Mouse (Mus musculus): Measurements from ENCODE around the gene Zic1. TPM values are rescaled to one million over a fixed set of nuclear protein-coding genes. Genes with fewer than 3 reads are reported as not detected.
A peak's percentile ranks its signal among the peaks of the same experiment; 100 is the strongest.

The Zic1 gene
- polyA plus RNA-seq, 1 experiment from 2014 or later, result not detected

DNA sequence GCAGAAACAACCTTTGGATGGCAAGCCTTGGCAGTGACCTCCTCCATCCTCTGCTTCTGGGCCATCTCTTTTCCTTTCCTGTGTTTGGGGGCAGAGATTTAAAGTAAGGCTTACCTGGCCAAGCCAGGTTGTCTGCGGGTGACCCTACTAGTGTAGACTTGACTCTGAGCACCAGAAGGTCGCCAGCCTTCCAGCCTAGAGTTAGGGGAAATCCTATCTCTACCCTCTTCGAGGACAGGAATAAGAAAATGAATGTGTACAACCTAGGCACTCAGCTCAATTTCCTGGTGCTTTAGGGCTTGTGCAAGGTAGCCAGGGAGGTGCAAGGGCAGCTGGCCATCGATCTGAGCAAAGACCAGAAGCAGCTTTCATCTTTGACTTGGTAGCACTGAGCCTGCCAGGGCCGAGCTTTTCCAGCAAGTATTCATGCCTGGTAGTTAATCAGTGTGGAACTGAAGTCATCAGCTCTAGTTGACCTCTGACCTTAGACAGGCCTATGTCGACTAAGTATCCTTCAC lies 4.6 kb upstream of the Zic1 start:
- H3K36me3 ChIP-seq (ENCODE audit: control insufficient read depth, insufficient read depth, low read length), result no peaks in the 10 kb centered on the region
- H3K4me1 ChIP-seq (ENCODE audit: control insufficient read depth in 2 of 2, insufficient read depth in 2 of 2, low read length in 2 of 2), result no peaks in the 10 kb centered on the region
- H3K9me3 ChIP-seq (ENCODE audit: control insufficient read depth, low read length), result no peaks in the 10 kb centered on the region
- peaks cover 93% of the 10 kb centered on the region for H3K27me3 ChIP-seq (ENCODE audit: control insufficient read depth, insufficient read depth, low read length)
- no peak overlapping the region for H3K27ac ChIP-seq (replicated peaks in 1 of 2; ENCODE audit: control insufficient read depth in 1 of 2, insufficient read depth in 1 of 2, low read depth in 2 of 2, low read length in 2 of 2)
- no peak overlapping the region for H3K4me2 ChIP-seq (ENCODE audit: low read length)
- H3K4me3 ChIP-seq (ENCODE audit: control insufficient read depth in 1 of 2, insufficient read depth in 1 of 2, low read depth in 1 of 2, low read length in 2 of 2), result no peak overlapping the region
- H3K9ac ChIP-seq (ENCODE audit: low read length), result no peak overlapping the region
- WGBS, result 13% methylated on average over 6 of the region's 6 CpGs
- no peak for ATAC-seq (ENCODE audit: insufficient number of reproducible peaks, insufficient read depth, low FRiP score, low read depth)

DNA sequence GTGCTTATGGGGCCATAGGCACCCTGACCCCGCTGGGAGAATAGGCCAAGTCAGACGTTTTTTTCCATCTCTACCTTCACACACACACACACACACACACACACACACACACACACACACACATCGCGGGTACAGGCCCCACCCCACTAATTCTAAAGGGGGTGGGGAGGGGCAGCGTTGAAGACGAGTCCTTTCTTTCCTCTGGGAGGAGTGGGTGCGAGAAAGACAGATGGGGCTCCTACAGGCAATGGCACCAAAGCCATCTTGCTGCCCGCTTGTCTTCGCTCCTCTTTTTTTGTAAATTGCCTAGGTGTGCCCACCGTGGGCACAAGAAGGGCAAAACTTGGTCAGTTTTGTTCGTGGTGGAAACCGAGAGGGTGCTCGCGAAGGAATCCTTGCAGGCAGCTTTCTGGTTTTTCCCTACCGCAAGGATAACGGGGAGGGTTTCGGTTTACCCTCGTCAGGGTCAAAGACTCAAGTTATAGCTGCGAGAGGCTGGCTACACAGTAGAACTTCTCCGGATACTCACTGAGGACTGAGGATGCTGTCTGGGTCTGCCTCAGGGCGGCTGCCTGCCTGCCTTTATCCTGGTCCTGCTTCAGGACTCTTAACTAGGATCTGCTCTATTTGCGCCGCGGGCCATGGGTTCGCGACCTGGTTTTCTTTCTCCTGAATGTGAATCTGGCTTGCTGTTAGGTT lies 3.8 kb upstream of the Zic1 start:
- Histone ChIP-seq H3K36me3 (ENCODE audit: control insufficient read depth, insufficient read depth, low read length) (no peaks in the 10 kb centered on the region), H3K4me3 (ENCODE audit: control insufficient read depth in 1 of 2, insufficient read depth in 1 of 2, low read depth in 1 of 2, low read length in 2 of 2) (no peak overlapping the region), H3K9me3 (ENCODE audit: control insufficient read depth, low read length) (no peaks in the 10 kb centered on the region), H3K27me3 (ENCODE audit: control insufficient read depth, insufficient read depth, low read length) (peaks cover 93% of the 10 kb centered on the region), H3K9ac (ENCODE audit: low read length) (no peak overlapping the region), H3K27ac (replicated peaks in 1 of 2; ENCODE audit: control insufficient read depth in 1 of 2, insufficient read depth in 1 of 2, low read depth in 2 of 2, low read length in 2 of 2) (no peak overlapping the region), H3K4me2 (ENCODE audit: low read length) (no peak overlapping the region), H3K4me1 (ENCODE audit: control insufficient read depth in 2 of 2, insufficient read depth in 2 of 2, low read length in 2 of 2) (peaks cover 0 to 8% of the 10 kb centered on the region in 2 experiments; a peak in 3 of 4 replicates)
- 3% methylated on average over 26 of the region's 26 CpGs for WGBS
- ATAC-seq (ENCODE audit: insufficient number of reproducible peaks, insufficient read depth, low FRiP score, low read depth), result no peak

GRCm38 (mm10) chr9:91368946-91369292 lies 3.3 kb upstream of the Zic1 start:
- Histone ChIP-seq H3K4me1 (ENCODE audit: control insufficient read depth in 2 of 2, insufficient read depth in 2 of 2, low read length in 2 of 2) (peaks cover 2 to 10% of the 10 kb centered on the region in 2 experiments; a peak in 3 of 4 replicates), H3K27me3 (ENCODE audit: control insufficient read depth, insufficient read depth, low read length) (peaks cover 93% of the 10 kb centered on the region), H3K9ac (ENCODE audit: low read length) (no peak overlapping the region), H3K36me3 (ENCODE audit: control insufficient read depth, insufficient read depth, low read length) (no peaks in the 10 kb centered on the region), H3K4me2 (ENCODE audit: low read length) (no peak overlapping the region), H3K4me3 (ENCODE audit: control insufficient read depth in 1 of 2, insufficient read depth in 1 of 2, low read depth in 1 of 2, low read length in 2 of 2) (no peak overlapping the region), H3K9me3 (ENCODE audit: control insufficient read depth, low read length) (no peaks in the 10 kb centered on the region), H3K27ac (replicated peaks in 1 of 2; ENCODE audit: control insufficient read depth in 1 of 2, insufficient read depth in 1 of 2, low read depth in 2 of 2, low read length in 2 of 2) (no peak overlapping the region)
- ATAC-seq (ENCODE audit: insufficient number of reproducible peaks, insufficient read depth, low FRiP score, low read depth), result no peak
- WGBS, result 5% methylated on average over 13 of the region's 13 CpGs

- Histone ChIP-seq H3K4me2 (ENCODE audit: low read length) (no peak overlapping the region), H3K36me3 (ENCODE audit: control insufficient read depth, insufficient read depth, low read length) (no peaks in the 10 kb centered on the region), H3K9me3 (ENCODE audit: control insufficient read depth, low read length) (no peaks in the 10 kb centered on the region), H3K27me3 (ENCODE audit: control insufficient read depth, insufficient read depth, low read length) (peaks cover 93% of the 10 kb centered on the region), H3K9ac (ENCODE audit: low read length) (no peak overlapping the region), H3K4me3 (ENCODE audit: control insufficient read depth in 1 of 2, insufficient read depth in 1 of 2, low read depth in 1 of 2, low read length in 2 of 2) (no peak overlapping the region), H3K27ac (replicated peaks in 1 of 2; ENCODE audit: control insufficient read depth in 1 of 2, insufficient read depth in 1 of 2, low read depth in 2 of 2, low read length in 2 of 2) (no peak overlapping the region), H3K4me1 (ENCODE audit: control insufficient read depth in 2 of 2, insufficient read depth in 2 of 2, low read length in 2 of 2) (peaks cover 2 to 10% of the 10 kb centered on the region in 2 experiments; a peak in 3 of 4 replicates)
- ATAC-seq (ENCODE audit: insufficient number of reproducible peaks, insufficient read depth, low FRiP score, low read depth), result no peak
- 5% methylated on average over 3 of the region's 3 CpGs for WGBS
These were observed 2.5 kb upstream of the Zic1 start for GRCm38 (mm10) chr9:91368150-91368549.

- Histone ChIP-seq H3K27ac (replicated peaks in 1 of 2; ENCODE audit: control insufficient read depth in 1 of 2, insufficient read depth in 1 of 2, low read depth in 2 of 2, low read length in 2 of 2) (no peak overlapping the region), H3K4me2 (ENCODE audit: low read length) (no peak overlapping the region), H3K36me3 (ENCODE audit: control insufficient read depth, insufficient read depth, low read length) (no peaks in the 10 kb centered on the region), H3K4me3 (ENCODE audit: control insufficient read depth in 1 of 2, insufficient read depth in 1 of 2, low read depth in 1 of 2, low read length in 2 of 2) (no peak overlapping the region), H3K9me3 (ENCODE audit: control insufficient read depth, low read length) (no peaks in the 10 kb centered on the region), H3K27me3 (ENCODE audit: control insufficient read depth, insufficient read depth, low read length) (peaks cover 93% of the 10 kb centered on the region), H3K4me1 (ENCODE audit: control insufficient read depth in 2 of 2, insufficient read depth in 2 of 2, low read length in 2 of 2) (peaks cover 2 to 13% of the 10 kb centered on the region in 2 experiments; a peak in 3 of 4 replicates), H3K9ac (ENCODE audit: low read length) (no peak overlapping the region)
- WGBS, result 1% methylated on average over 30 of the region's 30 CpGs
- no peak for ATAC-seq (ENCODE audit: insufficient number of reproducible peaks, insufficient read depth, low FRiP score, low read depth)
These were observed 1.6 kb upstream of the Zic1 start for GRCm38 (mm10) chr9:91366999-91367811.

GRCm38 (mm10) chr9:91366226-91366998 lies 802 bp upstream of the Zic1 start:
- peaks cover 93% of the 10 kb centered on the region for H3K27me3 ChIP-seq (ENCODE audit: control insufficient read depth, insufficient read depth, low read length)
- no peak overlapping the region for H3K4me2 ChIP-seq (ENCODE audit: low read length)
- no peak overlapping the region for H3K9ac ChIP-seq (ENCODE audit: low read length)
- no peak overlapping the region for H3K27ac ChIP-seq (replicated peaks in 1 of 2; ENCODE audit: control insufficient read depth in 1 of 2, insufficient read depth in 1 of 2, low read depth in 2 of 2, low read length in 2 of 2)
- H3K4me1 ChIP-seq (ENCODE audit: control insufficient read depth in 2 of 2, insufficient read depth in 2 of 2, low read length in 2 of 2), result peaks cover 2 to 15% of the 10 kb centered on the region in 2 experiments; a peak in 3 of 4 replicates
- no peaks in the 10 kb centered on the region for H3K36me3 ChIP-seq (ENCODE audit: control insufficient read depth, insufficient read depth, low read length)
- under 1% methylated on average over 17 of the region's 18 CpGs for WGBS
- ATAC-seq (ENCODE audit: insufficient number of reproducible peaks, insufficient read depth, low FRiP score, low read depth), result no peak
- H3K4me3 ChIP-seq (ENCODE audit: control insufficient read depth in 1 of 2, insufficient read depth in 1 of 2, low read depth in 1 of 2, low read length in 2 of 2), result no peak overlapping the region
- no peaks in the 10 kb centered on the region for H3K9me3 ChIP-seq (ENCODE audit: control insufficient read depth, low read length)

- Histone ChIP-seq H3K4me2 (ENCODE audit: low read length) (peak overlapping the region; percentile 60), H3K9me3 (ENCODE audit: control insufficient read depth, low read length) (no peaks in the 10 kb centered on the region), H3K27me3 (ENCODE audit: control insufficient read depth, insufficient read depth, low read length) (peaks cover 93% of the 10 kb centered on the region), H3K4me1 (ENCODE audit: control insufficient read depth in 2 of 2, insufficient read depth in 2 of 2, low read length in 2 of 2) (peaks cover 2 to 15% of the 10 kb centered on the region in 2 experiments; a peak in 3 of 4 replicates), H3K27ac (replicated peaks in 1 of 2; ENCODE audit: control insufficient read depth in 1 of 2, insufficient read depth in 1 of 2, low read depth in 2 of 2, low read length in 2 of 2) (no peak overlapping the region), H3K9ac (ENCODE audit: low read length) (no peak overlapping the region), H3K4me3 (ENCODE audit: control insufficient read depth in 1 of 2, insufficient read depth in 1 of 2, low read depth in 1 of 2, low read length in 2 of 2) (peak overlapping the region; percentile 3 to 36), H3K36me3 (ENCODE audit: control insufficient read depth, insufficient read depth, low read length) (no peaks in the 10 kb centered on the region)
- WGBS, result 2% methylated on average over 40 of the region's 42 CpGs
- no peak for ATAC-seq (ENCODE audit: insufficient number of reproducible peaks, insufficient read depth, low FRiP score, low read depth)
These were observed 574 bp downstream of the Zic1 start for GRCm38 (mm10) chr9:91364971-91365501.

Measured in heart, embryonic 14.5 days (tissue).